Mouse (Mus musculus) heart, embryonic 12.5 days (tissue): ENCODE measurements around the gene Casc3. TPM values are rescaled to one million over a fixed set of nuclear protein-coding genes. Genes with fewer than 3 reads are reported as not detected.

Source experiments
- ATAC-seq: fragments of 200-750 bp; cut with Nextera tagmentation; 2 replicates; pipeline ENCODE4 v1.8.0; 2017; ENCODE audit warnings: moderate TSS enrichment, moderate library complexity; ENCODE audit not compliant: insufficient number of reproducible peaks, low FRiP score
- H3K27ac ChIP-seq: fragments of 300-500 bp; sonication (generic); 2 replicates; pipeline ENCODE4 v1.5.1; 2016; ENCODE audit warnings: mild to moderate bottlenecking, moderate library complexity; ENCODE audit not compliant: poor library complexity, severe bottlenecking
- H3K27me3 ChIP-seq: fragments of 300-500 bp; sonication (generic); replicated peaks from 2 replicates; pipeline ENCODE4 v1.6.1; 2016; ENCODE audit warnings: mild to moderate bottlenecking, moderate library complexity
- H3K36me3 ChIP-seq: fragments of 300-500 bp; sonication (generic); 2 replicates; pipeline ENCODE4 v1.6.1; 2016; ENCODE audit warnings: mild to moderate bottlenecking, moderate library complexity
- H3K4me1 ChIP-seq: fragments of 300-500 bp; sonication (generic); replicated peaks from 2 replicates; pipeline ENCODE4 v1.6.1; 2016; ENCODE audit warnings: mild to moderate bottlenecking
- H3K4me2 ChIP-seq: fragments of 300-500 bp; sonication (generic); 2 replicates; pipeline ENCODE4 v1.6.1; 2016; ENCODE audit warnings: mild to moderate bottlenecking, moderate library complexity
- H3K4me3 ChIP-seq: fragments of 300-500 bp; sonication (generic); 2 replicates; pipeline ENCODE4 v1.5.1; 2016; ENCODE audit warnings: mild to moderate bottlenecking
- H3K9ac ChIP-seq: fragments of 300-500 bp; sonication (generic); 2 replicates; pipeline ENCODE4 v1.6.1; 2016; ENCODE audit warnings: mild to moderate bottlenecking, moderate library complexity
- H3K9me3 ChIP-seq: fragments of 300-500 bp; sonication (generic); replicated peaks from 2 replicates; pipeline ENCODE4 v1.6.1; 2016; ENCODE audit warnings: mild to moderate bottlenecking, moderate library complexity
- WGBS: fragments of 180-500 bp; shearing (Covaris S2); methylation state at CpG from one replicate; pipeline ENCODE4 v1.1.7; 2016; 5-methylcytosine and 5-hydroxymethylcytosine counted together
- polyA plus RNA-seq: library from polyadenylated mRNA; unstranded; fragments of >200 nt; fragmentation: Nextera tagmentation; extraction: Ambion mirVana; gene quantifications from 2 replicates; pipeline ENCODE4 v1.2.1, GENCODE M21; 2016

The Casc3 gene
- polyA plus RNA-seq, 1 experiment from 2014 or later, result 31.8 TPM

- Histone ChIP-seq H3K4me1 (peaks cover 77% of the 10 kb centered on the region), H3K9ac (0 out of 2 replicates have a peak overlapping the region, but pooled peaks have one; percentile 41), H3K4me2 (peak overlapping the region; percentile 70), H3K4me3 (no peak overlapping the region), H3K27me3 (no peaks in the 10 kb centered on the region), H3K27ac (peak overlapping the region; percentile 80; the same call in 1 of the 2 replicates), H3K36me3 (peaks cover 67% of the 10 kb centered on the region), H3K9me3 (no peaks in the 10 kb centered on the region)
- 60% methylated on average over 5 of the region's 5 CpGs for WGBS
- ATAC-seq, result no peak; the same call in 1 of the 2 replicates
Measured at GRCm38 (mm10) chr11:98766816-98767215, 37.9 kb upstream of the Casc3 start.

GRCm38 (mm10) chr11:98767276-98767675 lies 37.4 kb upstream of the Casc3 start:
- no peak overlapping the region for H3K4me3 ChIP-seq
- H3K27me3 ChIP-seq, result no peaks in the 10 kb centered on the region
- WGBS, result 16% methylated on average over 7 of the region's 9 CpGs
- H3K4me2 ChIP-seq, result peak overlapping the region; percentile 70
- H3K9me3 ChIP-seq, result no peaks in the 10 kb centered on the region
- H3K9ac ChIP-seq, result 0 out of 2 replicates have a peak overlapping the region, but pooled peaks have one; percentile 41
- H3K4me1 ChIP-seq, result peaks cover 82% of the 10 kb centered on the region
- peaks cover 63% of the 10 kb centered on the region for H3K36me3 ChIP-seq
- peak overlapping the region; percentile 80; the same call in 1 of the 2 replicates for H3K27ac ChIP-seq
- no peak; the same call in 1 of the 2 replicates for ATAC-seq

GRCm38 (mm10) chr11:98767713-98768112 lies 37.0 kb upstream of the Casc3 start:
- Histone ChIP-seq H3K4me3 (peak overlapping the region; percentile 41), H3K36me3 (peaks cover 61% of the 10 kb centered on the region), H3K27me3 (no peaks in the 10 kb centered on the region), H3K9ac (peak overlapping the region; percentile 78), H3K4me2 (peak overlapping the region; percentile 70), H3K27ac (peak overlapping the region; percentile 93), H3K4me1 (peaks cover 84% of the 10 kb centered on the region), H3K9me3 (no peaks in the 10 kb centered on the region)
- WGBS, result 23% methylated on average over 4 of the region's 4 CpGs
- ATAC-seq, result no peak

GRCm38 (mm10) chr11:98768127-98769006 lies 36.3 kb upstream of the Casc3 start:
- H3K27me3 ChIP-seq, result no peaks in the 10 kb centered on the region
- H3K27ac ChIP-seq, result peak overlapping the region; percentile 93
- H3K4me1 ChIP-seq, result peaks cover 85% of the 10 kb centered on the region
- ATAC-seq, result peak; percentile 48
- H3K36me3 ChIP-seq, result peaks cover 55% of the 10 kb centered on the region
- 12% methylated on average over 39 of the region's 39 CpGs for WGBS
- peak overlapping the region; percentile 70 for H3K4me2 ChIP-seq
- no peaks in the 10 kb centered on the region for H3K9me3 ChIP-seq
- peak overlapping the region; percentile 41 for H3K4me3 ChIP-seq
- peak overlapping the region; percentile 78 for H3K9ac ChIP-seq

GRCm38 (mm10) chr11:98769007-98769954 lies 35.4 kb upstream of the Casc3 start:
- ATAC-seq, result no peak
- Histone ChIP-seq H3K9me3 (no peaks in the 10 kb centered on the region), H3K4me3 (no peak overlapping the region), H3K4me1 (peaks cover 90% of the 10 kb centered on the region), H3K27ac (peak overlapping the region; percentile 93), H3K27me3 (no peaks in the 10 kb centered on the region), H3K9ac (peak overlapping the region; percentile 78; the same call in 1 of the 2 replicates), H3K4me2 (peak overlapping the region; percentile 70), H3K36me3 (peaks cover 45% of the 10 kb centered on the region)
- 67% methylated on average over 25 of the region's 25 CpGs for WGBS

GRCm38 (mm10) chr11:98770096-98770975 lies 34.4 kb upstream of the Casc3 start:
- peak overlapping the region; percentile 45; the same call in 1 of the 2 replicates for H3K9ac ChIP-seq
- H3K9me3 ChIP-seq, result no peaks in the 10 kb centered on the region
- H3K4me3 ChIP-seq, result no peak overlapping the region
- ATAC-seq, result no peak
- H3K4me2 ChIP-seq, result no peak overlapping the region
- peaks cover 36% of the 10 kb centered on the region for H3K36me3 ChIP-seq
- H3K27ac ChIP-seq, result peak overlapping the region; percentile 93; the same call in 1 of the 2 replicates
- peaks cover 93% of the 10 kb centered on the region for H3K4me1 ChIP-seq
- H3K27me3 ChIP-seq, result no peaks in the 10 kb centered on the region
- 92% methylated on average over 26 of the region's 26 CpGs for WGBS

- no peak for ATAC-seq
- Histone ChIP-seq H3K4me1 (peaks cover 91% of the 10 kb centered on the region), H3K4me2 (0 out of 2 replicates have a peak overlapping the region, but pooled peaks have one; percentile 85), H3K36me3 (peaks cover 35% of the 10 kb centered on the region), H3K9ac (peak overlapping the region; percentile 39; the same call in 1 of the 2 replicates), H3K4me3 (no peak overlapping the region), H3K9me3 (no peaks in the 10 kb centered on the region), H3K27ac (peak overlapping the region; percentile 97), H3K27me3 (no peaks in the 10 kb centered on the region)
- 93% methylated on average over 18 of the region's 18 CpGs for WGBS
Measured at GRCm38 (mm10) chr11:98771131-98771530, 33.6 kb upstream of the Casc3 start.

- H3K9ac ChIP-seq, result peak overlapping the region; percentile 29; the same call in 1 of the 2 replicates
- H3K27me3 ChIP-seq, result no peaks in the 10 kb centered on the region
- peak overlapping the region; percentile 97 for H3K27ac ChIP-seq
- peaks cover 35% of the 10 kb centered on the region for H3K36me3 ChIP-seq
- H3K9me3 ChIP-seq, result no peaks in the 10 kb centered on the region
- peaks cover 91% of the 10 kb centered on the region for H3K4me1 ChIP-seq
- peak overlapping the region; percentile 85 for H3K4me2 ChIP-seq
- 63% methylated on average over 11 of the region's 11 CpGs for WGBS
- no peak for ATAC-seq
- H3K4me3 ChIP-seq, result no peak overlapping the region
Measured at GRCm38 (mm10) chr11:98771844-98772525, 32.7 kb upstream of the Casc3 start.

- H3K4me2 ChIP-seq, result peak overlapping the region; percentile 85
- H3K27ac ChIP-seq, result peak overlapping the region; percentile 97
- H3K27me3 ChIP-seq, result no peaks in the 10 kb centered on the region
- 38% methylated on average over 8 of the region's 8 CpGs for WGBS
- peaks cover 35% of the 10 kb centered on the region for H3K36me3 ChIP-seq
- H3K4me1 ChIP-seq, result peaks cover 91% of the 10 kb centered on the region
- H3K9me3 ChIP-seq, result no peaks in the 10 kb centered on the region
- ATAC-seq, result peak; percentile 13; the same call in 1 of the 2 replicates
- no peak overlapping the region for H3K4me3 ChIP-seq
- H3K9ac ChIP-seq, result peak overlapping the region; percentile 29; the same call in 1 of the 2 replicates
Measured at GRCm38 (mm10) chr11:98772667-98773171, 32.0 kb upstream of the Casc3 start.
